In genomic region chr7:111121522-111121921, GRCm38 (mm10) we compare ENCODE assay signal across 8 mouse cellular contexts. TPM values are rescaled to one million over a fixed set of nuclear protein-coding genes. Genes with fewer than 3 reads are reported as not detected.
DNase-seq lines count a peak whose midpoint lies in the region; ATAC-seq and TF ChIP-seq lines count a peak whose summit lies in the region.

No protein-coding gene starts in this region.

- H3K9me3 ChIP-seq in heart, embryonic 14.5 days (ENCODE audit: control insufficient read depth, low read length), result no peaks in the 10 kb centered on the region
- no peaks in the 10 kb centered on the region for H3K9me3 ChIP-seq in ES-E14 (ENCODE audit: control insufficient read depth, insufficient read depth, low read depth, low read length)
- no peaks in the 10 kb centered on the region for H3K9me3 ChIP-seq in embryonic facial prominence, embryonic 14.5 days (ENCODE audit: control insufficient read depth, low read length)

- DNase-seq in heart, postnatal 25 days (ENCODE audit: low spot score), result no peak
- peak; percentile 3 for DNase-seq in ES-E14 (ENCODE audit: low read depth, low spot score)
- peak; percentile 19 for DNase-seq in embryonic facial prominence, embryonic 14.5 days (ENCODE audit: low spot score)
- DNase-seq in kidney, adult 9 months, result peak; percentile 82
- DNase-seq in lung, postnatal 36 days, result peak; percentile 17
- DNase-seq in adrenal gland, postnatal 25 days, result no peak

- H3K27ac ChIP-seq in heart, embryonic 14.5 days (replicated peaks in 1 of 2; ENCODE audit: control insufficient read depth in 1 of 2, insufficient read depth in 1 of 2, low read depth in 2 of 2, low read length in 2 of 2), result peak overlapping the region; percentile 85 to 99
- no peak overlapping the region for H3K27ac ChIP-seq in ES-E14 (ENCODE audit: insufficient read depth, low read depth, low read length, poor library complexity, severe bottlenecking)
- peak overlapping the region; percentile 98 for H3K27ac ChIP-seq in embryonic facial prominence, embryonic 14.5 days (replicated peaks; ENCODE audit: low read depth, low read length)

- H3K4me3 ChIP-seq in heart, embryonic 14.5 days (ENCODE audit: control insufficient read depth in 1 of 2, insufficient read depth in 1 of 2, low read depth in 1 of 2, low read length in 2 of 2), result peak overlapping the region; percentile 49 to 73
- peak overlapping the region; percentile 66 to 89 for H3K4me3 ChIP-seq in ES-E14 (ENCODE audit: insufficient read depth in 1 of 2, low read depth in 1 of 2, low read length in 2 of 2, poor library complexity in 1 of 2, severe bottlenecking in 1 of 2)
- H3K4me3 ChIP-seq in embryonic facial prominence, embryonic 14.5 days (ENCODE audit: low read depth, low read length), result peak overlapping the region; percentile 53

- H3K27me3 ChIP-seq in heart, embryonic 14.5 days (ENCODE audit: control insufficient read depth, insufficient read depth, low read length), result no peaks in the 10 kb centered on the region
- H3K27me3 ChIP-seq in embryonic facial prominence, embryonic 14.5 days (replicated peaks; ENCODE audit: control insufficient read depth, insufficient read depth, low read length), result no peaks in the 10 kb centered on the region

- peak overlapping the region; percentile 87 for H3K4me2 ChIP-seq in heart, embryonic 14.5 days (ENCODE audit: low read length)
- peak overlapping the region; percentile 90 for H3K4me2 ChIP-seq in embryonic facial prominence, embryonic 14.5 days (ENCODE audit: low read depth, low read length)

- H3K4me1 ChIP-seq in heart, embryonic 14.5 days (ENCODE audit: control insufficient read depth in 2 of 2, insufficient read depth in 2 of 2, low read length in 2 of 2), result peaks cover 3 to 10% of the 10 kb centered on the region in 2 experiments
- peaks cover 0 to 3% of the 10 kb centered on the region in 2 experiments; a peak in 2 of 4 replicates for H3K4me1 ChIP-seq in ES-E14 (ENCODE audit: control insufficient read depth in 2 of 2, insufficient read depth in 2 of 2, low read length in 2 of 2, poor library complexity in 1 of 2)
- peaks cover 9% of the 10 kb centered on the region; the same call in 1 of the 2 replicates for H3K4me1 ChIP-seq in embryonic facial prominence, embryonic 14.5 days (ENCODE audit: control insufficient read depth, insufficient read depth, low read length)

- H3K9ac ChIP-seq in heart, embryonic 14.5 days (ENCODE audit: low read length), result peak overlapping the region; percentile 79
- peak overlapping the region; percentile 79; the same call in 1 of the 2 replicates for H3K9ac ChIP-seq in ES-E14 (ENCODE audit: insufficient read depth, low read depth, low read length, poor library complexity, severe bottlenecking)
- peak overlapping the region; percentile 77 for H3K9ac ChIP-seq in embryonic facial prominence, embryonic 14.5 days (ENCODE audit: low read depth, low read length)

- H3K36me3 ChIP-seq in heart, embryonic 14.5 days (ENCODE audit: control insufficient read depth, insufficient read depth, low read length), result peaks cover 16% of the 10 kb centered on the region
- H3K36me3 ChIP-seq in ES-E14 (ENCODE audit: control insufficient read depth, insufficient read depth, low read length, poor library complexity, severe bottlenecking), result no peaks in the 10 kb centered on the region
- H3K36me3 ChIP-seq in embryonic facial prominence, embryonic 14.5 days (ENCODE audit: control insufficient read depth, insufficient read depth, low read length), result 0 out of 2 replicates have a peak, but pooled peaks cover 8% of the 10 kb centered on the region

- in situ Hi-C loops in ES-E14 (cut with MboI; ENCODE audit: low sequenced_read_pairs in 2 of 2, unreplicated experiment in 2 of 2), result no loop called here

- WGBS in heart, embryonic 14.5 days, result 43% methylated on average over 9 of the region's 9 CpGs
- 47% methylated on average over 9 of the region's 9 CpGs for WGBS in embryonic facial prominence, embryonic 14.5 days

- ATAC-seq in heart, embryonic 14.5 days (ENCODE audit: insufficient number of reproducible peaks, insufficient read depth, low FRiP score, low read depth), result no peak
- ATAC-seq in embryonic facial prominence, embryonic 14.5 days (ENCODE audit: low read depth), result no peak
- ATAC-seq in granulocyte monocyte progenitor cell, adult 5-6 weeks (replicated peaks; ENCODE audit: poor library complexity, severe bottlenecking), result no peak

- intact Hi-C loops in heart, postnatal 25 days (cut with DNase I), result no loop called here

TF ChIP-seq in ES-E14, 5 proteins besides CTCF, POLR2A, EP300 and RAD21:
- TF ChIP-seq HCFC1 (IDR thresholded peaks at IDR 0.05; ENCODE audit: borderline replicate concordance, insufficient read depth, low read length) (no peak), ZC3H11A (IDR thresholded peaks at IDR 0.05; ENCODE audit: borderline replicate concordance, low read depth, low read length) (no peak), CHD2 (IDR thresholded peaks at IDR 0.05; ENCODE audit: low read depth, low read length) (no peak), ZNF384 (IDR thresholded peaks at IDR 0.05; ENCODE audit: low read depth, low read length) (no peak), MAFK (IDR thresholded peaks at IDR 0.05; ENCODE audit: insufficient read depth, low read depth, low read length) (no peak)
TF ChIP-seq in ES-E14: peak in this region for 0.

RNA-seq across cellular contexts. Expression of gene Eif4g2, which starts 38.7 kb away (rescaled TPM):
- polyA plus RNA-seq in heart, embryonic 14.5 days (2014; fragmentation: Nextera tagmentation; extraction: Ambion mirVana), result 669 and 674 TPM in 2 replicates
- total RNA-seq in heart, postnatal 25 days (2021), result 1,000 to 10,000 TPM in 1 of 2 experiments, 100 to 1,000 TPM in 1; 975 to 1,085 TPM
- total RNA-seq in ES-E14 (2012; rRNA removed), result 494 and 627 TPM in 2 replicates
- 913 and 918 TPM in 2 replicates for polyA plus RNA-seq in embryonic facial prominence, embryonic 14.5 days (2014; fragmentation: Nextera tagmentation; extraction: Ambion mirVana)
- 608 and 609 TPM in 2 replicates for total RNA-seq in granulocyte monocyte progenitor cell, adult 5-6 weeks (2014; fragmentation: Nextera tagmentation)
- 735 and 956 TPM in 2 replicates for total RNA-seq in granulocyte monocyte progenitor cell, adult 5-6 weeks (2017)
- total RNA-seq in adrenal gland, postnatal 25 days (2021), result 875 and 903 TPM in 2 replicates

Comparison
In these comparisons a context has a peak if more than half of its experiments do, and no peak if none do; other contexts are left out.
1. DNase-seq: peak in ES-E14 (single experiment), embryonic facial prominence, embryonic 14.5 days (single experiment), kidney, adult 9 months (single experiment) and lung, postnatal 36 days (single experiment); none in heart, postnatal 25 days (single experiment) and adrenal gland, postnatal 25 days (single experiment).
2. Peak in every context shown above with its lines, with median percentiles within 50 percentile points of each other: H3K4me3 ChIP-seq and H3K9ac ChIP-seq.